In genomic region chrX:96052798-96053197, GRCm38 (mm10) we compare ENCODE assay signal across 10 mouse cellular contexts. TPM values are rescaled to one million over a fixed set of nuclear protein-coding genes. Genes with fewer than 3 reads are reported as not detected.
A peak's percentile ranks its signal among the peaks of the same experiment; 100 is the strongest.
DNase-seq lines count a peak whose midpoint lies in the region; ATAC-seq lines count a peak whose summit lies in the region.
"Had no signal": no experiment of that assay in that cellular context is flagged by ENCODE, and none has a peak within 500 bp of the region (broad histone marks: within the 10 kb centered on the region; RNA-seq: fewer than 3 reads in every experiment).

No protein-coding gene starts in this region.

- ATAC-seq in frontal cortex, adult (ENCODE audit: low TSS enrichment): no peak
- ATAC-seq: inflammation-experienced regulatory T-cells, adult 6 months had no signal

- DNase-seq in embryo, embryonic 10.5 days (ENCODE audit: low spot score): peak; percentile 1
- no peak for DNase-seq in embryo, embryonic 10 days (ENCODE audit: low spot score)
- peak; percentile 56 for DNase-seq in ES-CJ7 (ENCODE audit: low read depth, low spot score)
- DNase-seq in fibroblast of lung, adult 2 months (ENCODE audit: low read depth): peak; percentile 53
- DNase-seq in heart, postnatal 4 days: peak; percentile 57
- no peak for DNase-seq in spleen, postnatal 14 days (ENCODE audit: low spot score in 2 of 2)
- no peak for DNase-seq in adipocyte (ENCODE audit: low spot score)
- DNase-seq: liver, embryonic 13.5 days had no signal

RNA-seq across cellular contexts. Expression of gene Msn, which starts 43.0 kb away (rescaled TPM):
- 100 to 1,000 TPM; 240 to 245 TPM for total RNA-seq in heart, postnatal 4 days (2021)

Comparison
In these comparisons a context has a peak if more than half of its experiments do, and no peak if none do; other contexts are left out.
1. DNase-seq: peak in embryo, embryonic 10.5 days (single experiment), ES-CJ7 (single experiment), fibroblast of lung, adult 2 months (single experiment) and heart, postnatal 4 days (single experiment); none in embryo, embryonic 10 days (single experiment), spleen, postnatal 14 days (0 of 2) and adipocyte (single experiment).